Mouse (Mus musculus) fibroblast of lung, adult 2 months (primary cell): ENCODE data around the gene Lgmn.

ENCODE experiments used
- DNase-seq: peaks from one replicate; pipeline ENCODE4 v3.0.0-alpha.2; 2011; ENCODE audit warnings: low read depth

Gene Lgmn

DNA sequence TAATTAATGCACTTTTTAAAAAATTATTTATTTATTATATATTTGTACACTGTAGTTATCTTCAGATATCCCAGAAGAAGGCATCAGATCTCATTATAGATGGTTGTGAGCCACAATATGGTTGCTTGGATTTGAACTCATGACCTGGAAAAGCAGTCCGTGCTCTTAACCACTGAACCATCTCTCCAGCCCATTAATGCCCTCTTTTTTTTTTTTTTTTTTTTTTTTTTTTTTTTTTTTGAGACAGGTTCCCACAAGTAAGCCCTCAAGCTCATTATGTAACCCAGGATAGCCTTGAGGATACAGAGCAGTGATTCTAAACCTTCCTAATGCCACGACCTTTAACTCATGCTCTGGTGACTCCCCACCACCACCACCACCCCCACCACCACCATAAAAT lies 48.5 kb downstream of the Lgmn start:
- DNase-seq = no peak

DNA sequence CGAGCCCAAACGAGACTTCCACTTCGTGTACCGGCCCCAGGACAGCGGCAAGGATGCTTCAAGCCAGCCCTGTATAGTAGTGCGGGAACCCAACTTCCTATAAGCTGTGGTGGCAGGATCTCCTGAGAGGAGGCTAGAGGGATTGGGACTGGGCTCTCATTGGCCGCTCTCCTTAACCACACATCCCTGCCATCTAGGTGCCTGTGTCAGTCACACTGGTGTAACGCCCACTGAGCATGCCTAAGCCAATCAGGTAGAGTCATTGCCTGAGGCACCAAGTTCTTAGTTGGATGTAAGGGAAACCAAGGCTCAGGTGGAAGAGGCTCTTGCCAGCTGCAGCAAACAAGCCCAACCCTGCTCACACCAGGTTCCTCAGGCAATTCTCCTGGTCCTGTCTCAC lies 49.6 kb downstream of the Lgmn start:
- DNase-seq = no peak

DNA sequence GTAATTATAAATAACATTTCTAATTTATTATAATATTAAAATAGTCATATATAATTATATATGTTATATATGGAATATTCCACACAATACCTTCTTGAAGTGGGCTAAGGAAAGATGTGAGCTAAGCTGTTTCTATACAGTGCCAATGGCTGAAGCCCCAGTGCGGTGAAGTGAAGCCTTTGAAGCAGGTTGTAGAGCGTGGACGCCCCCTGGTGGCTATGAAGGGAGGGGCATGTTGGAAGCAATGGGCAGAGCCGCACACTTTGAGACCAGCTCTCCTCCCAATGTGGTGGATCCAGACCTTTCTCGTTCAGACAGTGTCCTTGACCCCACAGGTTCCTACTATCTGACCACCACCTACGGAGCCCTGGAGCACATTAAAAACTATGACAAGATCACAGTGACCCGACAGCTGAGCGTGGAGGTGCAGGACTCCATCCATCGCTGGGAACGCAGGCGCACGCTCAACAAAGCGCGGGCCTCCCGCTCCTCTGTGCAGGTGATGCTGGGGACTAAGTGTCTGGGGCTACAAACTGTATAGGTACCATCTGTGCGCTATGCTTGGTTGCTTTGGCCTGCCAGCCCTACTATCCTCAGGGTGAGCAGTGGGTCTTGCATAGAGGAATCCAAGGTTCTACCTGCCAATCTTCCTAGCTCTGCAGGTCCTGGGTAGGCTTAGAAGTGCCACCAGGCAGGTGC lies 52.2 kb downstream of the Lgmn start:
- peak; percentile 31 for DNase-seq

DNA sequence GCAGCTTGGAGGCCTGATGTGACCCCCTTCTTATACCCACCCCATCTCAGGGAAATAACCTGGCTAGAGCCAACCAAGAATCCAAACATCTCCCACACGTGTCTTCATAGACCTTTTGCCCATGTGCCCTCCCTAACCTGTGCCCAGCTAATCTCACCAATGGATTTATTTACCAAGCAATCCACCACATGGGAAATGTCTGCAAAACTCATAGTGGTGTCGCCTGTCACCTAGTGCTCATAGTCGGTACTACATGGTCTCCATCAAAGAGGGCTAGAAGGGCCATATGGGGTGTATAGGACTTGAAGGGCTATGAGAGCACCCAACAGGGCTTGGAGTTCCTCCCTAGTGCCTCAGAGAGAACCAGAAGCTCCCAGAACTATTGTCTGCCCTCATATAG lies 54.8 kb downstream of the Lgmn start:
- DNase-seq = peak; percentile 24

DNA sequence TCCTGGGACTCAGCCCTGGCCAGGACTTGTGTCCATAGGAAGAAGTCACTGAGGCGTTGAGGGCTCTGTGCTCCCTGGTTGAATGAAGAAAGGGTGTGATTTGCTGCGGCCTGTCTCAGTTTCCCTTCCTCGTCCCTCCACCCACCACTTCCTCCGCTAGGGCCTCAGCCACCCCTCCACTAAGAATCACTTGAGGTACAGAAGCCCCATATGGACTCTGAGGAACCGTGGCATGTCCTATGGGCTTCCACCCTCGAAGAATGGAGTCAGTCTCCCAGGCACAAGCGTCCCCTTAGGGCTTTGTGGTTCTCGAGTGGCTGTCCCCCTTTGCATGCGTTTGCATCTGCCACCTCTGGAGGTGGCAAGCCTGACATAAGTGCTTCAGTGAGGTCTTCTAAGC lies 56.3 kb downstream of the Lgmn start:
- DNase-seq = no peak

DNA sequence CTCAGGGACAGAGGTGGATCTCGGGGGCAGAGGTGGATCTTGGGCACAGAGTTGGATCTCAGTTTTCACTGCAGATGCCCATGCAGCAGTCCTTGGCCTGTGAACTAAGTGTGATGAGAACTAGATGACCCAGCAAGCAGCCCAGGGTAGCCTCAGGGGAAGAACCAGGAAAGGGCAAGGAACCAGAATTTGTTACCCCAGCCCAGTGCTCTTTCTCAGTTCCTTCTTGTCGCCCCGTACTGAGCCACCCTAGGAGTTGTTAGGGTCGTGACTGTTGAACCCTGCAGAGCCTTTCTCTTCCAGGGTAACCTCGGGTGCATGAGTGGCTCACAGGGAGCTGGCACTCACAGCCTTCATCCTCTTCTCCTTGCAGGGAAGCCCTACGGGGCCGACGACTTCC lies 57.4 kb downstream of the Lgmn start:
- DNase-seq = no peak

DNA sequence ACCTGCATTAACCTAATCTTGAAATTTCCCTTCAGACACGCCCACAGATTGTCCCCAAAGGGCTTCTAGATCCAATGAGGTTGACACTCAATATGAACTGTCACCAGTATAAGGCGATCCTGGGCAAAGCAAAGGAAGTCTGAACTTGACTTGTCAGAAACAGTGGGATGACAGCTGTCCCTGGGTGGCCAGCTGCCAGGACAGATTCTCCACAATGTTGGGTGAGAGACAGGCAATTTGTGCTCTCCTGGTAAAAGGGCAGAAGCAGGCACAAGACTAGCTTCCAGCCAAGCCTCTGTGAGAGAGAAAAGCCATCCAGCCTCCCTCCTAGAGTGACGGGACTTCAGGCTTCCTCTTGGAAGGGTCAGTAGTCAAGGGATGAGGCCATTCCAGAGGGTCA lies 67.3 kb downstream of the Lgmn start:
- no peak for DNase-seq

DNA sequence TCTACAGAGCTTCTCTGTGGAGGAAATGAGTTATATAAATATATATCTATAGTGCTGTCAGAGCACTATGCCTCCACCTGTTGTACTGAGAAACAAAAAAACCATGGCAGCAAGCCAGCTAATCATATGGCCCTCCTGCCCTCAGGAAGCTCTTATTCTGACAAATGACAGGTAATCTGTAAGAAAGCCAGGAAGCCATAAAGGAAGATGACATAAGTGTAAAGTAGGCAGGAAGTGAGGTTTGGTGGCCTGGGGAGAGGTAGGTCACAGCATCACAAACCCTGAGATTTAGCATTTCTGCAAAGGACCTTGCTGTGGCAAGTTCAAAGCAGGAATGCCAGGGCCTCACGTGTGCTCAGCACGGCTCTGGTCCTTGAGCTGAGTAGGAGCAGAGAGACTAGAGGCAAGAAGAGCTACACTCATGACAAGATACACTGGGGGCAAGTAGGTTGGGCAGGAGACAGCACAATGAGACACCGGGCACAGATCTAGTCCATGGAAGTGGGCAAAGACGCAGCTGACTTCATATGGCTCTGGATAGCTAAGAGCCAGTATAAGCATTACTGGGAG lies 68.6 kb downstream of the Lgmn start:
- DNase-seq = no peak

DNA sequence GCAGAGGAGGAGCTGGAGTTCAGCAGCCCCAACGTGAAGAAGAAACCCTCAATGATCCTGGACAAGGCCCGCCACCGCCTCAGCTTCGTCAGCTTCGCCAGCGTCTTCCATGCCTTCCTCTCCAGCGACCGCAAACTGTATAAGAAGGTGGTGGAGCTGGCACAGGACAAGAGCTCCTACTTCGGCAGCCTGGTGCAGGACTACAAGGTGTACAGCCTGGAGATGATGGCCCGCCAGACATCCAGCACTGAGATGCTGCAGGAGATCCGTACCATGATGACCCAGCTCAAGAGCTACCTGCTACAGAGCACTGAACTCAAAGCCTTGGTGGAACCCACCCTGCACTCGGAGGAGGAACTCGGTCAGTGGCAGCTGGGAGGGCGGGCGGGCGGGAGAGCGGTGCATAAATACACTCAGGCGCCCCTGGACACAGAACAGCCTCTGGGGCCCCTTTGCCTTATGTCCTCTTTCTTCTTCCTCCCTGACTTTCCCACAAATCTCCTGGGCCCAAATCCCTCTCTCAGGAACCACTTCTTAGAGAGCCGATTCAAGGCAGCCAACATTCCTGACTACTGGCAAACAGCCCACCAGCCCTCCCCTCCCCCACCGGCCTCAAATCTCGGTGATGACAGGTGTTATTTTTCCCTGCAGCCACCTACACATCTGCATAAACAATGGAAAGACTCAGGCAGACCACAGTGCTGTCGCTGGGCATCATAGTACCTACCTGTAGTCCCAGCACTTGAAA lies 70.0 kb downstream of the Lgmn start:
- DNase-seq = no peak

DNA sequence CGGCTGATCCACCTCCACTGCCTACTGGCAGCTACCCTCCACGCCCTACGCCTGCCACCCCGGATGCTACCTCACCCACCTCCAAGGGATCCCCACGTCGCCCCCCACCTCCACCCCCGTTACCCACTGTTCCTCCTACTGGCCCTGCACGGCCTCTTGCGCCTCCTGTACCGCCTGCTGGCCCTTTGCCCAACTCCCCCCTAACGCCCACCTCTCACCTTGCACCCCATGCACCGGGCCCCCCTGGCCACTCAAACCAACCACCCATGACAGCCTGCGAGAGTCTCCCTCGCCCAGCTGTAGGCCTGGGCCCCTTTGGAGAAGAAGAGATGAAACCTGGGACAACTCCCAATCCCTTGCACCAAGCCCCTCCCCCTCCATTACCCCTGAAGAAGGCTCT lies 71.1 kb downstream of the Lgmn start:
- DNase-seq = no peak

DNA sequence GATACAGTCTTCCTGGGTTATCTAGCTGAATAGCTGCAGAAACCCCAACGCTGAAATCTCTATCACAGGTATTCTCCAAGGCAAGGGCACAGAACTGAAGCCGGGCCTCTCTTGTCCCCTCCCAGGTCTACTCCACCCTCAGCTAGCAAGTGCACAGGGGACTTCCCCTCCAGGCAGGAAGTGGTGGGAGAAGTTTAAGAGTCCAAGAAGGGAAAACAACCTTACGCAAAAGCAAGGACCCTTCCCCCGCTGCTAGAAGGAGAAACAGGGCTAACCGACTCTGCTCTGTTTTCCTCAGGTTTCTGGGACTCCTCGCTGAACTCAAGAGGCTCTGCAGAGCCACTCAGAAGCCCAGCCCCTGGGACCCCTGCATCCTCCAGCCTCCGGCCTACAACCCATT lies 71.5 kb downstream of the Lgmn start:
- DNase-seq = no peak

DNA sequence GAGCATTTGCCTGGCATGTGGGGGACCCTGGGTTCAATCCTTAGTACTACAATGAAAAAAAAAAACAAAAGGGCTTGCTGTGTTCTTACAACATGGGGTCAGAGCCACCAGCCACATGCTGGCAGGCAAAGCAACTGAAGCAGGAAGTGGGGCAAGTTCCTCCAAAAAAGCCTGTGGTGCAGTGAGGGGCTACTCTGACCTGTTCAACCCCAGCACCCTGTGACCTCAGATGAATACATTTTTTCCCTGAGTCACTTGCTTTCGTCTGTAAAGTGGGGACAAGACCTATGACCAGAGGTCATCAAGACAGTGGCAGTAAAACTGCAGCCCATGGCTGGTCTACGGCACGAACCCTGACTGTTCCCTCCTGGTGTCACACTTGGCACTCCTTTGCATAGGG lies 72.5 kb downstream of the Lgmn start:
- DNase-seq = no peak

DNA sequence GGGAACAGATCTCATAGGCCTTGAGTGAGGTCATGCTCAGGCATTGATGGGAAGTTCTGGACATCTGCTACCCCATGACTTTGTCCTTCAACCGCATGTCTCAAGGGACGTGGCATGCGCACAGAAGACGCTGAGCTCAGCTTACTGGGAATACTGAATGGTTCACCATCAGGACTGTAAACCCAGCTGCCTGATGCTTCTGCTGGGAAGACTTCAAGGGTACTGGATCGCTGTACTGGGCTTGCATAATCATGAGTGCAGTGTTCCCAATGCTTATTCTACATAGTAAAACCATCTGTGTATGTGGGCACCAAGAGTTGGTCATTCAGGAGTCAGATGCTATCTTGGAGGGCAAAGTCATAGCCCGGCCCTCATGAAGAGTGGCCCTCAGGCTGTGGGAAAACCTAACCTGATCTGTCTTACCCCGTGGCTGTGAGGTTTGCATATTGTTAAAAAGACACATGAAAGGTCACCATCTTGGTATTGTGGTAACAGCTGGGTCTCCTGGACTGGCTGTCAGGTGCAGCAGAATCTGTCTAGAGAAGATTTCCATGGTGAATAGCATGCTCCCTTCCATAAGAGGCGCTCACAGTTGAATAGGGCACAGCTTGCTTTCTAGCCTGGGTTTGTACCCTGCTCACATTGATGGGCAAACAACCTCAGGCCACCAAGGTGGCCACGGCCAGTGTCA lies 73.3 kb downstream of the Lgmn start:
- no peak for DNase-seq

DNA sequence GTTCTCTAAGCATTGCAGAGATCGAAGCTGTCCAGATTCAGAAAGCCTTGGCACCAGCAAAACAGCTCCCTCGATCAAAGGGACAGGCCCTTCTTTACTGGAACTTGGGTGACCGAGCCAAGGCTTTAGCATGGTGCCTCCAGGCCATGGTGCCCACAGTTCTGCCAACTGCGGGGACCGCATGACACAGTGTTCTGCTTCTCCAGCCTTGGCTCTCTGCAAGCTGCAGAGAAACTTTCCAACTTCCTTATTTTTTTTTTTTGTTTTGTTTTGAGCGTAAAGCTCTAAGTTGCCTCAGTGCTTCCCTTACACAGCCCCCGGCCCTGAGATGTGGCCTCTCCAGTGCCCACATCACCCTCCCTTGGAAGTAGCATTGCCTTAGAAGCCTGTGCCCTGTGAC lies 74.6 kb downstream of the Lgmn start:
- no peak for DNase-seq

DNA sequence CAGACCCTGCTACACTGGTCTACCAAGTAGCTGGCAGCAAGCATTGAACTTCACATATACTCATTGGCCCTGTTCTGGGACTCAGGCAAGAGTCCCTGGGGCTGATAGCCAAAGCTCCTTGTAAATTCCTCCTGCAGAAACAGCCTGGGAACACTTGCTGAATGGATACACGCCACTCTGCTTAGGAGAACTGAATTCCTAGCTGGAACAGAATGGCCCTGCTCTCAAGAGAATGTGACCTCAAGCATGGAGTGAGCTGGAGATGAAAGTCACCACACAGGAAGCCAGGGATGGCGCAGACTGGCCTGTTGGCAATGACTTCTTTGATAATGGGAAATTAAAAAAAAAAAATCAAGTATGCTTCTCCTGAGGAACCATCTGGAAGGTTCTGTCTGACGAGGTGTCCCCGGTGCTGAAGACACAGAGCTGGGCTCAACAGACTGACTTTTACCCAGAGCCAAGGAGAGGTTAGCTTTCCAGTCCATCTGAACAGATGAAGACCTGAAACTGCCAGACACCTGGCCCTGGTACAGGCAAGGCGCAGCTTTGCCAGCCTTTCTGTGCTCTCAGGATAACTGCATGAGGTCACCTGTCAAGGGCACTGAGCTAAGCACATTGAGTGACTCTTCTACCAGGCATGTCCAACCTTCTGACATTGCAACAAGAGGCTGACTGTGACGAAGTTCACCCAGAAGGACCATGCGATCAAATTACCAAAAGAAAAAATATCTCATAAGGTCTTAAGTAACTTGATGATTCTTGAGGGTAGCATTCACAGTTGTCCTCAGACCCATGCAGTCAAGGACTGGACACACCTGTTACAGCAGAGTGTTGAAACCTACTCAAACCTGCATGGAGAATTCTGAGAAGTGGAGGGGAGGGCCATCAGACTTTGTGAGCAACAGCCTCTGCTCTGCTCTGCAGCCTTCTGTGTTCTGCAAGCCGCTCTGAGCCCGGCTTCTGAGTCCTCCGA lies 78.1 kb downstream of the Lgmn start:
- no peak for DNase-seq

DNA sequence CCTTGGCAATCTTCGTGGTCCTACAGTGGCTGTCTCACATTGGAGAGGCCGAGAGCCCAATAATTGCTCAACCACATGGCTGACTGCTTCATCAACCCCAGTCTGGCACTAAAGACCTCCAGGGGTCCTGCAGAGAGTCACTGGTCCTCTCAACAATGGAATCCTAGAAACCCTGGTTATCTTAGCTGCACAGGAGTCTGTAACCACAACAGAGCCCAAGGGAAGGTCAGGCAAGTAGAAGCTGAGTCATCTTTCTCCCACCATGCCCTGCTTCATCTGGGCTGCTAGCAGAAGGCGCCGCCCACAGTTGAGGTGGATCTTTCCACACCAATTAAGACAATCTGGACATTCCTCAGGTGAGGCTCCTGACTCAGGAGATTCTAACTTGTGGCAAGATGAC lies 80.2 kb downstream of the Lgmn start:
- DNase-seq = no peak

DNA sequence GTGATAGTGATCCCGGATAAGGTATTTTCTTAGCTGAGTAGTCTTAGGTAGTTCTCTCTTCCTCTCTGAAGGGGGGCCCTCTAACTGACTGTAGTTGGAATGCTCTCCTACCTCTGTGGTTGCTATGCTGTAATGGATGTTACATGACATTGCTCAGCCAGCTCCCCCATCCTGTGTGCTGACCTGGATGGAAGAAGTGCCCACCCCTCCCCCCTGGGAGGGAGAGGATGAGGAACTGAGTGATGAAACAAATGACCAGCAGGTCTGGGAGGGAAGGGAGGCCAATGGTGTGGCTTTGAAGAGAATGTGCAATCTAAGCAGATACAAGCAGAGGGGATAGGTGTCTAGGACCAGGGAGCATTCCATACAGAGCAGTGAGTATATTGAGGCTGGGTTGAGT lies 82.8 kb downstream of the Lgmn start:
- no peak for DNase-seq

DNA sequence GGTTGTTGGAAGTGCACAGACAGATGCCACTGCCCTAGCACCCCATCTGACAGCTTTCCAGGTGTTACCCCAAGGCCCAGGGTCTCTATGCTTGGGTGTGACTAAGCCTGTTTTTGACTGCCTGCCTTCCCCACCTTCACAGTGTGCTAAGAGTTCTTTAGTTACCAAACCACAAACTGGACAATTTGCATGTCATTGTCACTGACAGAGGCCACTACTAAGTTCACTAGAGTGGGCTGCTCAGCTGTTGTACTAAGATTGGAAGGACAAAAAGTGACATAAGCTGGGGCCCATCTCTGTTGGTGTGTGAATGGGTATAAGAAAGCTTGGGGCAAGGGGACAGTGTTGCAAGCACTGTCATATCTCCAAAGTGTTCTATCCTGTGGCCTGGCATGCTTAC lies 83.8 kb downstream of the Lgmn start:
- DNase-seq = no peak

DNA sequence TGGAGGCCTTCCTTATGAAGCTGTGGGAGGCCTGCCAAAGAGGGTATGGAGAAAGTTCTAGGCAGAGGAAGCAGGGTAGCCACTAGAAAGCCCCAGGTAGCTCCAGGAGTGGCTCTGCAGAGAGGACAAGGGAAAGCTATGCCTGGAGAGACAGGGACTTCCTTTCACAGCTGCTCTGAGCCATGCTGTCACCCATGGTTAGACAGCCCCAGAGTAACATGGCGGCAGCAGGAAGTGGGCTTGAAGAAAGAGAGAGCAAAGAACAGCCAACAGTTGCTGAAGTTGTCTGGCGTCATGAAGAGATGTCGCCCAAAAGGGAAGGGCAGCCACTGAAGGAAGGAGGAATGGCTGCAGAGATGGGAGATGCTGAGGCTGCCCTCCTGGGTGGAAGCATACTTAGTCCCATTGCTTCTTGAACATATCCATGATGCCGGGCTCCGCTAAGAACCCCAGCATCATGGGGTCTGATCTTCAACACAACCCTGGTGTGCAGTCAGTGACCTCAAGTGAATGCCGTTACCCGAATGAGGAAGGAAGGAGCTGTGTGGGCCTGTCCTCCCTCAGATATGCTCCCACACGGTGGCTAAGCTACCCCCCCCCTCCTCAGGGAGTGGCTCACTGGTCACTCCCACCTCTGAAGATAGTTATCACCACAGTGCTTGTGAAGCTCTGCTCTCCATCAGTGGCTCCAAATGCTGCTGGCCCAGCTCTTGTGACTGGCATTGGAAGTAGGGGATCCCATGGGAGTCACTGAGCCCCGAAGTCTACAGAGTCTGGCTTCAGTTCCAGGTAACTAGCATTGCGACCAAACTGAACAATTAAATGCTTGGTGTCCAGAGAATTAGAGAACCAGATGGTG lies 85.3 kb downstream of the Lgmn start:
- no peak for DNase-seq

DNA sequence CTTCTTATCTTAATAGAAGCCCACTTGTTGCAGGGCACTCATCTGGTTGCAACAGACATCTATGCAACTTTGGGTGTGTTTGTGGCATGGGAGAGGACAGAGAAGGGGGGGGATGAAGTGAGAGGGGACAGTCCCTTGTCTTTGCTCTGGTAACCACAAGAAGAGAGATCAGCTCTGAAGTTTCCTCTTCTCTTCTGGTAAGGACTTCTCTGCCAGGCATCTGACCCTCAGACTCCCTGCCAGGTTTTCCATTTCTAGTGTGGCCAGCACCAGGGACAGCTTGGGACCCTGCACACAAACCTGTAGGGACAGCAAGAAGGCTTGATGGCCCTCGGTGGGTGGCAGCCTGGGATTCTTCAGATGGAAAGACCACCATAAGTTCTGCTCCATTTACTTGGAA lies 88.6 kb downstream of the Lgmn start:
- DNase-seq = no peak

DNA sequence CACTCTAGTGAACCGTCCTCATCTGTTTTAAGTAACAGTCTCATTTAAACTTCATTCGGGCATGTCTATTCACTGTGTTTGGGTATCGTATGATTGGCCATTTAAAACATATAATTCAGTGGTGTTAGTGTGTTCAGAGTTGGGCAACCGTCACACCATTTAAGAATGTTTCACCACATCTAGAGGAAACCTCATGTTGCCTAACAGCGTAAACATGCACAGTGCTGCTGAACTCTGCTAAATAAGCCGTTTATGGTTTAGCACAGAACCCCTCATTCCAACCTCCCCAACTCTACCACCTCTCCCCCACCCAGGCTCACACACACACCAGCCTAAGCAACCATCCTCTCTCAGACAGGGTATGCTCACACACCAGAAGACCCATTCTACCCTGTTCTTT lies 91.2 kb downstream of the Lgmn start:
- no peak for DNase-seq
